Mouse (Mus musculus): ENCODE results near the gene 6030445D17Rik. TPM values are rescaled to one million over a fixed set of nuclear protein-coding genes. Genes with fewer than 3 reads are reported as not detected.

6030445D17Rik gene
- total RNA-seq (2014; fragmentation: Nextera tagmentation) (not detected in 2 replicates), total RNA-seq (2017) (1.2 TPM in 1 of 2 replicates, not detected in the other)

- peak; percentile 64 for ATAC-seq (replicated peaks; ENCODE audit: low FRiP score, low TSS enrichment, poor library complexity, severe bottlenecking)
Measured at GRCm38 (mm10) chr4:136462086-136462838, at the start of gene 6030445D17Rik. Gene 6030445D17Rik (plus strand): TSS chr4:136462250.

GRCm38 (mm10) chr4:136415477-136415876 is 46.6 kb upstream of the 6030445D17Rik start:
- no peak for ATAC-seq (replicated peaks; ENCODE audit: low FRiP score, low TSS enrichment, poor library complexity, severe bottlenecking)

GRCm38 (mm10) chr4:136418962-136419361 is 43.1 kb upstream of the 6030445D17Rik start:
- no peak for ATAC-seq (replicated peaks; ENCODE audit: low FRiP score, low TSS enrichment, poor library complexity, severe bottlenecking)

GRCm38 (mm10) chr4:136419386-136419785 is 42.7 kb upstream of the 6030445D17Rik start:
- ATAC-seq (replicated peaks; ENCODE audit: low FRiP score, low TSS enrichment, poor library complexity, severe bottlenecking): no peak

GRCm38 (mm10) chr4:136423224-136423623 is 38.8 kb upstream of the 6030445D17Rik start, which contains the start of gene Htr1d:
Gene Htr1d (plus strand): TSS chr4:136423524.
- ATAC-seq (replicated peaks; ENCODE audit: low FRiP score, low TSS enrichment, poor library complexity, severe bottlenecking): no peak

- no peak for ATAC-seq (replicated peaks; ENCODE audit: low FRiP score, low TSS enrichment, poor library complexity, severe bottlenecking)
Measured at GRCm38 (mm10) chr4:136424120-136424999, 37.7 kb upstream of the 6030445D17Rik start.

- no peak for ATAC-seq (replicated peaks; ENCODE audit: low FRiP score, low TSS enrichment, poor library complexity, severe bottlenecking)
Measured at GRCm38 (mm10) chr4:136425000-136425288, 37.1 kb upstream of the 6030445D17Rik start.

GRCm38 (mm10) chr4:136430609-136431375 is 31.3 kb upstream of the 6030445D17Rik start:
- ATAC-seq (replicated peaks; ENCODE audit: low FRiP score, low TSS enrichment, poor library complexity, severe bottlenecking): no peak

GRCm38 (mm10) chr4:136431376-136431693 is 30.7 kb upstream of the 6030445D17Rik start:
- peak; percentile 82 for ATAC-seq (replicated peaks; ENCODE audit: low FRiP score, low TSS enrichment, poor library complexity, severe bottlenecking)

- no peak for ATAC-seq (replicated peaks; ENCODE audit: low FRiP score, low TSS enrichment, poor library complexity, severe bottlenecking)
Measured at GRCm38 (mm10) chr4:136434029-136434428, 28.0 kb upstream of the 6030445D17Rik start.

GRCm38 (mm10) chr4:136439106-136439505 is 22.9 kb upstream of the 6030445D17Rik start:
- ATAC-seq (replicated peaks; ENCODE audit: low FRiP score, low TSS enrichment, poor library complexity, severe bottlenecking): no peak

- ATAC-seq (replicated peaks; ENCODE audit: low FRiP score, low TSS enrichment, poor library complexity, severe bottlenecking): no peak
Measured at GRCm38 (mm10) chr4:136441354-136442043, 20.6 kb upstream of the 6030445D17Rik start.

GRCm38 (mm10) chr4:136444561-136444960 is 17.5 kb upstream of the 6030445D17Rik start:
- ATAC-seq (replicated peaks; ENCODE audit: low FRiP score, low TSS enrichment, poor library complexity, severe bottlenecking): no peak

- no peak for ATAC-seq (replicated peaks; ENCODE audit: low FRiP score, low TSS enrichment, poor library complexity, severe bottlenecking)
Measured at GRCm38 (mm10) chr4:136449795-136450194, 12.3 kb upstream of the 6030445D17Rik start.

GRCm38 (mm10) chr4:136450271-136450670 is 11.8 kb upstream of the 6030445D17Rik start:
- ATAC-seq (replicated peaks; ENCODE audit: low FRiP score, low TSS enrichment, poor library complexity, severe bottlenecking): no peak

- ATAC-seq (replicated peaks; ENCODE audit: low FRiP score, low TSS enrichment, poor library complexity, severe bottlenecking): 0 out of 2 replicates have a peak, but pooled peaks have one; percentile 52
Measured at GRCm38 (mm10) chr4:136451564-136451963, 10.5 kb upstream of the 6030445D17Rik start.

GRCm38 (mm10) chr4:136452286-136452685 is 9.8 kb upstream of the 6030445D17Rik start:
- no peak for ATAC-seq (replicated peaks; ENCODE audit: low FRiP score, low TSS enrichment, poor library complexity, severe bottlenecking)

- ATAC-seq (replicated peaks; ENCODE audit: low FRiP score, low TSS enrichment, poor library complexity, severe bottlenecking): no peak
Measured at GRCm38 (mm10) chr4:136452792-136453191, 9.3 kb upstream of the 6030445D17Rik start.

- ATAC-seq (replicated peaks; ENCODE audit: low FRiP score, low TSS enrichment, poor library complexity, severe bottlenecking): 0 out of 2 replicates have a peak, but pooled peaks have one; percentile 46
Measured at GRCm38 (mm10) chr4:136454850-136455260, 7.2 kb upstream of the 6030445D17Rik start.

All from megakaryocyte-erythroid progenitor cell, adult 5-6 weeks (primary cell).